Mouse (Mus musculus): ENCODE measurements at regions not wholly inside any gene's neighbourhood (a gene's known extent, or its start where the extent isn't known, plus 50 kb on each side); places are given as distances from the start of the nearest gene placed in this dataset.

DNA sequence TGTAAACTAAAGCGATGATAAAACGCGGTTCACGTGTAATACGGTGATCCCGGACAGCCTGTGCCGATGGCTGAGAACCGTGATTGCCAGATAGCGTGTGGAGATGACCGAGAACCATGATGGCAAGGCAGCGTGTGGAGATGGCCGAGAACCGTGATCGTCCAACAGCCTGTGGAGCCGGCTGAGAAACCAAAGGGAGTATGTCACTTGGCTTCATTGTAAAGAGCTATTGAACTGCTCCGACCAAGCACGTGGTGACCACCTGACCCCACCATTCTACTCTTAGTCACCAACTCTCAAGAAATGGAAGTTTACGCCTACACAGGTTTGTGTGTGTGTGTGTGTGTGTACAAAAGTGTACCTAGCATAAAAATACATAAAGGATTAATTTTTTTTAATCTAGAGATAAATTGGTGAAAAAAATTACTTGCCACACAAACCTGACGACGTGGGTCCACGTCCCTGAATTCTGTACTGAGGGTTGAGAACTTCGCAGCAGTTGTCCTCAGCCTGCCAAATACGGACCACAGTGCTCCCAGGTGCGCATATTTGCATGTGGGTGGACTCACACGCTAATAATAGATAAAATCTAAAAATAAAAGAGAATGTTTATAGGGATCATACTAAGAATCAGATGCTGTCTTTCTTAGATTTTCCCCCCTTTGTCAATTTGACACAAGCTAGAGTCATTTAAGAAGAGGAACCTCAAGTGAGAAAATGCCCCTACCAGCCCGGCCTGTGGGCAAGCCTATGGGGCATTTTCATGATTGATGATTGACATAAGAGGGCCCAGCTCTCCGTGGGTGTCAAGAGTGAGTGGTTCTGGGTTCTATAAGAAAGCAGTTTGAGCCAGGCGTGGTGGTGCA is 56.6 kb upstream of the Mef2a start:
- no peak for DNase-seq (ENCODE audit: low spot score in 2 of 2)

DNA sequence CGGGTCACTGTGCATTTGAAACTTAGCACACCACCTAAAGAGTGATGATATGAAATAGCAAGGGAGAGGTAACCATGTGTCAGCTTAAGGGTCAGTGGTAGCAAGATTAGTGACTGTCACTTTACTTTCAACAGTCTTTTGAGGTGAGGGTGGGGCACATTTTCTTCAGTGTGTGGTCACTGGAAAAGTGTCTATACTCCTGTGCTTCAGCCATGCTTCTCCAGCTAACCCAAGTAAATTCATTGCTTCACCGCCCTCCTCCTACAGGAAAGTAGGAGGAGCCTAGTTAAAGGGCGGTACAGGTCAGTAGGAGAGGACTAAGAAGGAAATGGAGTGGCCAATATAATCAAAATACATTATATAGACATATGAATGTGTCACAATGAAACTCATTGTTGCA is 55.7 kb upstream of the Mef2a start:
- DNase-seq (ENCODE audit: low spot score in 2 of 2): no peak

DNA sequence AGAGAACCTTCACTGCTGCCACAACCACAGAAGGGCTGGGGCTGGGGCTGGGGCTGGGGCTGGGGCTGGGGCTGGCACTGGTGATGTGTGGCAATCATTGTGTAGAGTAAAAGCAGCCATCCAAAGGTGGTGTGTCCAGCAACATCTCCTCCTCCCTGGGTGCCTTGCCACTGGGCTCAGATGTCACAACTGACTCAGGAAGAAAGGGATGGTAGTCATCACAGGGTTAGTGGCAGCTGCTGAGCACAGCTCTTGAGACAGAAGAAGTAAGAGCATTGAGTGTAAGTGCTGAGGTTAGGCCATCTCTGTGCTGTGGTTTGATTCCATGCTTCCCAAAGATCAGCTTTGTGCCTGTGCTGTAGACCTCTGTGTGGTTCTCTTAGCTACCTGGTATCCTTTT is 53.4 kb upstream of the Mef2a start:
- no peak for DNase-seq (ENCODE audit: low spot score in 2 of 2)

DNA sequence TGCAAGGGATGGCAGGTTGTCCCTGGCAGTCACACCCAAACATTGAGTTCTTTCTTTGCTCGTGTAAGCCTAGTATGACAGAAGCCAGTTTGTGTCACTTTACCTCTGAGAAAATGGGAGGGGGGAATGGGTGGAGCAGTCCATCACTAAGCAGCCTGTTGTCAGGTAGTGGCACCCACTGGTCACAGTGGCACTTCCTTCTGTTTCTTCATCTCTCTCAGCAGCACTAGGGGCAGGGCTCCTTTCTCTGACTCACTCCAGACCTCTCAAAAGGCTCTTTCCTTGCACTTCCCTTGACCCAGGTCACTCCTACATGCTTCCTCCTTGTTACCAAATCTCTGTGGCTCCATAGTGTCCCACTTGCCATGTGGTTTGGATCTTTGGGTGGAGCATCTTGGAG is 52.9 kb upstream of the Mef2a start:
- no peak for DNase-seq (ENCODE audit: low spot score in 2 of 2)

DNA sequence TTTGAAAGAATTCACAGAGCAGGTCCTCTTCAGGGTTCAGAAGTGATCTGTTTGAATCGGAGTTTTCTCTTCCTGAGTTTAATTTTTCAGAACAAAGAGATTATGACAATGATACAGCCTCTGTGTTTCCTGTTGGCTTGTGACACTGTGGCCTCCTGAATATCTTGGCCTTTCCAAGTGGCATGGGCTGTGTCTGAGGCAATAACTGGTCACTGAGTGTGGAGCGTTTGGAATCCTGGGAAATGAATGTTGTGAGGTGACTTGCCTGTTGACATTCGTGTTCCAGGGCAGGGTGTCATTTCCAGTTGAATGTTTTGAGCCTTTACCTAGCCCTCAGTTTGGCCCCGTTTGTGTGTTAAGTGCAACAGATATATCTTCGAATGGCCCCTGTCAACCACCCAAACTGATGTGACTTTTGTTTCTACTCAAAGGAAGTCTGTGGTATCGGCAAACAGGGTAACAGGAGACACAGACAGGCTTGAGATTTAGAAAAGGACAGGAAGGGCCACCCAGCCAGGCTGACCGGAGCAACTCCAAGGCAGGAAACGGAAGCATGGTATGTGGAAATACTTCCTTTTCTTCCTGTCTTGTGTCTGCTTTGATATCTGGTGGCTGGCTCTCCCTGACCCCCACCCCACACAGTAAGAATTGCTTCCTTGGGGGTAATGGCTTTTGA is 52.3 kb upstream of the Mef2a start:
- DNase-seq (ENCODE audit: low spot score in 2 of 2): no peak
